Mouse (Mus musculus) layer of hippocampus, postnatal 36 days (tissue): Measurements from ENCODE around the gene Celsr2. TPM values are rescaled to one million over a fixed set of nuclear protein-coding genes. Genes with fewer than 3 reads are reported as not detected.
A peak's percentile ranks its signal among the peaks of the same experiment; 100 is the strongest.

Experiments
- DNase-seq, 2 experiments: peaks; one replicate each; pipeline ENCODE4 v3.0.0; 2022
- total RNA-seq, 2 experiments: library from RNA; stranded (reverse); gene quantifications; 2 replicates each; pipeline ENCODE4 v1.2.3; 2021

Gene Celsr2
- total RNA-seq, 2 experiments from 2014 or later = 178 to 190 TPM

DNA sequence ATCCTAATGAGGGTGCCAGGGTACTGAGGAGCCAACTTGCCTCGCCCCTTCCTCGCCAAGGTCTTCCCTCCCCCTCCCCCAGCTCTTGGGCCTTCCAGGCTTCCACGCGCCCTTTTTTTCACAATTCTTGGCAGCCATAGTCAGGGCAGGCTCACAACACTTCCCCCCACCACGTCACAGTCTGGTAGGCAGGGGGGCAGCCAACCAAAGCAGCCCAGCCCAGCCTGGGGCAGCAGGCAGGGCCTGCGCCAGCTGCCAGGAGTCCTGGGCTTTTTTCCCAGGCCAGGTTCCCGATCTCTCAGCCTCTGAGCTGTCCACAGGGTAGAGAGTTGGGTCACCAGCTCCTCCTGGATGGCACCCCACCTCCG lies 3.6 kb downstream of the Celsr2 start:
- DNase-seq = peak; percentile 55 to 70

DNA sequence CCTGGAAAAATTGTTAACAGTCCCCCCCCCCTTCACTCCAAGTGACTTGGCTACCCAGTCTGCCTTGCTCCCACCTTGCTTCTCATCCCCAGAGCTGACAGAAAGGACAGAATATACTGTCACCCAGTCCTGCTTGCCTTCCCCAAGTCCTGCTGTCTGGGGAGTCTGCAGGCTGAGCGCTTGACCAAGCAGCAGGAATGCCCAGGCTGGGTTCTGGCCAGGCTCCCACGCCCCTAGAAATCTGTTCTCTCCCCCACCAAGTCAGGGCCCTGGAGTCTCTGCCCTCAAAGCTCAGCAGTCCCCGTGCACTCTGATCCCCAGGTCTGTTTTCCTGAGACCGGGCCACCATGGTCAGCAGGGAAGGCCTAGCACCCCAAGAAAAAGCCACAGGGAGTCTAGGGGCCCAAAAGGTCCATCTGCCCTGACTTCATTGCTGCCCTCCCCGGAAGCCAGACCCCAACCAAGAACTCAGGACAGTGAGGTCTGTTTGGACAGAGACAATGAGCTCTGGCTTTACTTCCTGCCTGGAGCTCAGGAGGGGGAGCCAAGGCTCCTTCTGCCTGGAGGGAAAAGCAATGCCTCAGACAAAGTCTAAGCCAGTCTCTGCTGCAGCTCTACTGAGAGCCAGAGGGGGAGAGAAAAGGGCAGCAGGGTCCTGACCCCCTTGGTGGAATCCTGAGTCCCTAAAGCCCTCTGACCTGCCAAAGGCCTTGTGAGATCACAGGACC lies 4.2 kb downstream of the Celsr2 start:
- no peak for DNase-seq

DNA sequence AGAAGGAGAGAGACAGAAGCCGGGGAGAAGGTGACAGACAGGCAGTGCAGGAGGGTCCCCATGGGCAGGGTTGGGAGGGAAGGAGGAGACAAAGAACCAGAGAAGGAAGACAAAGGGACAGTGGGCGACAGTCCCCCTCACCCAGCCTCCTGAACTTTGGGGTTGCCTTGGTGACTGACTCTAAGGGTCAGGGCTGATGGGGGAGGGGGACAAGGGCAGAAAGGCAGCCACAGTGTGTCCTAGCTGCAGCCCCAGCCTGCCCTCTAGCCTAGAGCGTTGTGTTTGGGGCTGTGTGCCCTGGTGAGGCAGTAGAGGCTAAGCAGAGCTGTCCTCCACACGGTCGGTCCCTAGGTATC lies 5.0 kb downstream of the Celsr2 start:
- no peak for DNase-seq

DNA sequence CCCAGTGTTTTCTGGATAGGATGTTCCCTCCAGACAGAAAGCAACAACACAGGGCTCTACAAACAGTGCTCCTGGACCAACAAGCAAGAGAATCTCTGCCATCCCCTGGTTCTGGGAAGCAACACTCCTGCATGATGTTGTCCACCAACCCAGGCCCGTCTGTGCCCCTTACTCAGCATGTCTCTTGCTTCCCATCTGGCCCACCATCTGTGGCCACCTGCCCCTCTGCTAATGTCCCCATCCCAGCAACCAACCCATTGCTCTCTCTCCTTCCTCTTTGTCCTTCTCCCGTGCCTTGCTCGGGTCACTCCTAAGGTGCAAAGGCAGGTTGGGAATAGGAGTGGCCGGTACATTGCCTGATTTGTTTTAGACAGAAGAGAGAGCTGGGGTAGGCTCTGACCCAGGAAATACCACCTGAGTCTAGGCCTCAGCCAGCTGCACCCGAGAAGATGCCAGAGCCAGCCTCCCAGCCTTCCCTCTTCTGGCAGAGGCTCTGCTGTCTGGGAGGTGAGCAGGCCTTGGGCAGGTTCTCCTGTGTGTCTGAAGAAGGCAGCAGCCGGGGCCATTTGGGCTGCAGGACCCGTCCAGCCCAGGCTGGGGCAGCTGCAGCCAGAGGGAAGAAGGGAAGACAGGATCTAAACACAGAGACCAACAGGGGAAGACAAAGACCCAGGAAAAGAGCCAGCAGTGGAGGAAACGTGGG lies 5.5 kb downstream of the Celsr2 start:
- no peak for DNase-seq

DNA sequence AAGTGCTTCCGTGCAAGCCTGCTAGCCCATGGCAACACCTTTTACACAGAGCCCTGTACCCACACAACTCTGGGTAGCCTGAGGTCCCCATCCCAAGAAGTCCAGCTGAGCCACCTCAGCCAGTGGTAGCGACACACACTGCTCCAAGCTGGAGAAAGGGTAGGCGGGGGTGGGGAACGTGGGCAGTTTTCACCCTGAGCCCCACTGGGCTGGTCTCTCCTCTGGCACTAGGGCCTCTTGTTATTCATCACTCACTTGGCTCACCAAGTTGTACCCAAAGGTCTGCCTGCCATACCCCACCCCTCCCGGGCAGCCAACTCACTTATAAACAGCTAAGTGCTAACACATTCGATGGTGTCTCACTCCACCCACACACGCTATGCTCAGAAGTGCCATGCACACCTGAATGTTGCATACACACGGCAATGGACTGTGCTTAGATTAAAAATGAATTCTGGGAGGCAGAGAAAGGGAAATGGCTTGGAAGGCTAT lies 6.8 kb downstream of the Celsr2 start:
- DNase-seq = no peak

DNA sequence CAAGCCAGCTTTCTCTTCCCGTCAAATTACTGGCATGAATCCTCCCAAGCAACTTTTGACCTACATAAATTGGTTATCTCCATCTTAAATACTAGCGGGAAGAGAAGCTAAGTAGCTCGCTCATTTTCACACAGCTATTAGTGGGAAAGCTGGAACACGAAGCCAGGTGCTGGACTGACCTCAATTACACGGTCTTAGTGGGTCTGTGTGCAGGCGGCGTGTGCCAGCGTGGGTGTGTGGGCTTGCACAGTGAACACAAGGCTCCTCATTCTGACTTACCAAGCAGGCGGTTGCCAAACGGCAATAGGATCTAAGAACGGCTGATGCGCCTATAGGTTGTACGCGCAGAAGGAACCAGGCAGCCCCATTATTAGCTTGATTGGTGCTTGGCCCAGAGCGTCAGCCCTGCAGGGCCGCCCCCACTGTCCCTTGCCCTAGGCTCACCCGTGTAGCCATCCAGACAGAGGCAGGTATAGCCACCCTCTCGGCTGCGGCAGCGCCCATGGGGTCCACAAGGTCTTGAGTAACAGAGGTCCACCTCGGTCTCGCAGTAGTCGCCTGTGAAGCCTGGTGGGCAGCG lies 9.0 kb downstream of the Celsr2 start:
- DNase-seq = peak in 1 of 2 experiments; percentile 47

DNA sequence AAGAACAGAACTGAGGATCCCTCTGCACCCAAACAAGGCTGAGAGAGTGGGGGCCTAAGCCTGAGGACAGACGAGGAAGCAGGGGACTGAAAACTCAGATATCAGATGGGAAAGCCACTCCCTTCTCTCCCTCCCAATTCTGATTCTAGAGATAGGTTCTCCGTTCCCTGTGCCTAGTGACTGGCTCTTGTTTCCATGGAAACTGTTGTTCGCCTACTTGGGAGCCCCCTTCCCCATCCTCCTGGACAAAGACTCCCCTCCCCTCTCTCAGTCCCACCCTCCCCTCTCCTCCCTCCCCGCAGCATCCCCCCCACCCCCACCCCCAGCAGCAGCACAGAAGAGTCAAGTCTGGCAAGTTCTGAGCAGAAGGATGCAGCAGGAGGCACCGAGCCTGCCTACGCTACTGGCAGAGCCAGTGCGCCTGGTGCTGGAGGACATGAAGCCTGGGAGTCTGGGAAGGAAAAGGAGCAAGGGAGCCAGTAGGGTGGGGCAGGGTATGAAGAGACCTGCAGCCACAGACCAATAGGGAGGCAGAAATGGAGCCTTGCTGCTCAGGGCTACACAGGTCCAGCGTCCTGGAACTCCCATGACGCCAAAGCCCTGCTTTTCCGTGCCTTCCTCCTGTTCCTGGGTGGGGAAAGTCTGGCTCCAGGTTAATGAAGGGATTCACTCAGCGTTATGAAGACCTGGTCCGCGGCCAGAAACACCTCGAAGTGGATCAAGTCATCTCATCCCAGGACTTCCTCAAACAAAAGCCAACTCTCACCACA lies 9.6 kb downstream of the Celsr2 start:
- DNase-seq = peak; percentile 73 to 78

DNA sequence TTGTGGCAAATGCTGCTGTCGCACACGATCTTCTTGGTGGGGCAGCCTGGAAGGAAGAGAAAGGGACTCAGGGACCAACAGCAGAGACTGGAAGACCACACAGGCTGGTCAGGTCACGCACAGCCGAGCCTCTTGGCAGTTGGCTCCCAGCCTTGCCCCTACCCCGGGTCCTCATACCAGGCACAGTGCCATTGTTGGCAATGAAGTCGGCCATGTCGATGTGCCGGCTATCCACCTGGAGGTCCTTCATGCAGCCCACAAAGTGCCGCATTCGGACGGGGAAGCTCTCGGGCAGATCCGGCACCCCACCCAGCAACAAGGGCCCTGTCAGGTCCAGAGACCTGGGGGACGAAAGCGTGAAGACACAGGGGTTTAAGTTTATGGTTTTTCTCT lies 12.8 kb downstream of the Celsr2 start:
- no peak for DNase-seq

DNA sequence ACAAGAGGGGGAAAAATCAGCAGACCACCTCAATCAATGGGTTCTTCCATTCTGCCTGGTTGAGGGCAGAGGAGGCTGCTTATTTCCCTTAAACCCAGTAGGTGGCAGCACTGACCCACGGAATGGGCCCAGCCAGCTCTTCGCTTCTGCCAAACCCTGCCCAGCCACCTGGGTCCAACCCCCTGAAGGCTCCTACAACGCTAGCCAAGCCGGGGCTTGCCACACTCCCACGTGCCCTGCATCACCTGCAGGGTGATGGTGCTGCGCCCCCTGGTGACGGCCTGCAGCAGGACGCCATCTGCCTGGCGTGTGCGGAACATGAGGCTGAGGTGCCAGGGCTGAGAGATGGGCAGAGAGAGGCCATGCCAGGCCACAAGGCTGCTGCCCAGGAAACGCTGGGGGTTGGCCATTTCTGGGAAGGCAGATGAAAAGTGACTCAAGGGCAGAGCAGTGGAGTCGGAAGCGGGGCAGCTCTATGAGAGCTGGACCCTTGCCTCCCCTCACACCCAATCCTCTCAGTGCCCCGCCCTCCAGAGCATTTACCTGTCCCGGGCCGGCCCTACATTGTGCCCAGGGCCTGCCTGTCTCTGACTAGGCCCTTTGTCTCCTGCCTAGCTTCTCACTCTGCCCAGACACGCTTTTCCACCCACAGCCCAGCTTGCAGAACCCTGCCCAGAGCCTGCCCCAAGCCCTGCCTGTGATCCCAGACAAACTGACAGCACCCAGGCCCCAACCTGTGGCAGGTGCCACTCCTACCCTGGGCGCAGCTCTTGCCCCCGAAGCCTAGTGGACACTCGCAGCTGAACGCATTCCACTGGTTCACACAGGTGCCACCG lies 13.4 kb downstream of the Celsr2 start:
- peak; percentile 81 to 84 for DNase-seq

DNA sequence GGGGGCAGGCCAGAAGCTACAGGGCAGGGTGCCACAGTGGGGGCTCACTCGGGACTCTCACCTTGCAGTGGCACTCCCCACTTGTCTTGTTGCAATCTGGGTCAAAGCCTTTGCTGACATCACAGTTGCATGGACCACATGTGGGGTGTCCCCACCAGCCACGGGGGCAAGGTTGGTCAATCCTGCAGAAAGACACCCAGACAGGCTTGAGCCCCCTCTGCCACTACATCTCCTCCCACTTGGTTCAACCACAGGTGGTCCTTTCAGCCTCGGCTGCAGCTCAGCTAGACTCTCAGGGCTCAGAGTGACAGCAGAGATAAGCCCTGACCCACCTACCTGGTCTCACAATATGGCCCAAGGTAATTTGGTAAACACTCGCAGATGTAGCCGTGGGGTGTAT lies 14.9 kb downstream of the Celsr2 start:
- no peak for DNase-seq

DNA sequence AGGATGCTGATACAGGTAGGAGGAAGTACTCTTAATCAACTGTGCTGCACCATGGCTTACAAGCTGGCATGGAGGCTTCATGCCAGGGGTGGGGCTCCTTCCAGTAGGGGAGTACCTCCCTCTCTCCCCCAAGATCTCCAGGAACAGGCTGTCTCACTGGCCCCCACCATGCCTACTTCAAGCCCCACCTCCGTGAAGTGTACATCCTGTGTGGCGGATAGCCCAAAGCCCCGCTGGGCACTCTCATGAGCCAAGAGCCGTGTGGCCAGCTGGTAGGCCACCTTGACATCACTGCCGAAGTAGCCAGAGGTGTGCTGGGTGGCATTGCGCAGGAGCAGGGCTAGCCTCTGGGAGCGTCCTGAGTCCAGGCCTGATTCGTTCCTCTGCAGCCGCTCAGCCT lies 17.1 kb downstream of the Celsr2 start:
- no peak for DNase-seq

DNA sequence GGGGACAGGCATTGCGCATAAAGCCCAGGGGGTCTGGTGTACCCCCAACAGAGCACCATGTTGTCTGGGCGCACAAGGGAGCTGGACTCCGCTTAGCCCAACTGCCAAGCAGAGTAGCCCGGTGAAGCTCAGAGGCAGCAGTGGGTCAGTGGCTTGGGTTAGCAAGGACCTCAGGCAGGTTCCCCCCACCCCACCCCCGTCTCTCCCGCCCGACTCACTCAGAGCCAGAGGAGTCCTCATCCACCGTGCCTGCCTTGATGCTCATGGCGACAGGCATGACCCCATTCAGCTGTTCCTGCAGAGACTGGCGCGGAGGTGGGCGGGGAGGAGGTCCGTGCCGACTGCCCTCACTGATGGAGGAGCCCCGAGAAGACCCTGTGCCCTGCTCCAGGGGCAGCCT lies 22.6 kb downstream of the Celsr2 start:
- no peak for DNase-seq

DNA sequence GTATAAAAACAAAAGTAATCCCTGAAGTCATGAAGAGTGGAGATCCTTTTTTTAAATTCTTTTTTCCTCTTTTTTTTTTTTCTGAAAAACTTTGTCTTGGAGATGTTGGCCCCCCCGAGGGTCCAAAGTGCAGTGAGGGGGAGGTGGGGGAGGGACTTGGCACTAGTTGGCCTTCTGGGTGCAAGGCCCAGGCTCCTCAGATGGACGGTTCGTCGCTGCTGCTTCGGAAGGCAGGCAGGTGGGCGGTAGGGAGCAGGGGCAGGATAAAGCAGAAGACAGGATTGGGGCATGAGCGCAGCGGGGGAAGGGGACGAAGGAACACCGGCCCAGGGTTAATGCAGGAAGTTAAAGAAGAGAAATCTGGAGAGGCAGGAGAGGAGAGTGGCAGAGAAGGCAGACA lies 23.1 kb downstream of the Celsr2 start:
- DNase-seq = no peak

DNA sequence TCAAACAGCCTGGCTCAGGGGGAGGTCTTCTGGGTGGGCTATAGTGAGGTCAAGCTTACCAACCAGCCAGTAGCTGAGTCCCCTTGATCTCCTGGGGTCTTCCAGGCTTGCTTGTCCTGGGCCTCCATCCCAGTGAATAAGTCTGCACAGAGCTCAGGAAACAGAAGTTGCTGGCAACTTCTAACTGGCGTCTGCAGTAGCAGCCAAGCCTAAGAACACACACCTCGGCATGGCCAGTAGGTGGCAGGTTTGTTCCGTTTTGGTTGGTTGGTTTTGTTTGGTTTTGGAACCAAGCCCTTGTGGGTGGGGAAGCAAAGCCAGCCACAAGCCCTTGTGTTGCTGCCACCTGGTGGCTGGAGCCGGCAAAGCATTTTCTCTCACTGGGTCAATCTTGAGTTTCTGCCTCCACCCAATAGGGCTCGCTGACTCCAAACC lies 26.2 kb downstream of the Celsr2 start:
- peak; percentile 94 to 96 for DNase-seq

DNA sequence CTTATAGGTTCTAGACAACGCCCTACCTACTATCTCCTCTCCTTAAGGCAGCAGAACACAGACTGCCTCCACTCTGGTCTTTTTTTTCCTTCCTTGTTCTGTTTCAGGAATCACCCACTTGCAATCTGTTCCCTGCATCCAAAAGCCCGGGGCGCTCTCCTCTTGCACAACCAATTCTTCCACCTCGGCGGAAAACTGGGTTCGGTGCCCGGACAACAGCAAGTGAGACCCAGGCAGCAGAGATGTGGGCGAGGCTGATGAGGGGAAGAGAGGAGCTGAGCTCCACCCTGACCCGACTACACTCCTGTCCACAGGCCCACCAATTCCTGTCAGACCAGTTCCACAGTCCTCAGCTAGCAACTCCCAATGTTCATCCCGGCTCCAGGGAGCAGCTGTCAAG lies 29.2 kb downstream of the Celsr2 start:
- peak; percentile 53 to 68 for DNase-seq

DNA sequence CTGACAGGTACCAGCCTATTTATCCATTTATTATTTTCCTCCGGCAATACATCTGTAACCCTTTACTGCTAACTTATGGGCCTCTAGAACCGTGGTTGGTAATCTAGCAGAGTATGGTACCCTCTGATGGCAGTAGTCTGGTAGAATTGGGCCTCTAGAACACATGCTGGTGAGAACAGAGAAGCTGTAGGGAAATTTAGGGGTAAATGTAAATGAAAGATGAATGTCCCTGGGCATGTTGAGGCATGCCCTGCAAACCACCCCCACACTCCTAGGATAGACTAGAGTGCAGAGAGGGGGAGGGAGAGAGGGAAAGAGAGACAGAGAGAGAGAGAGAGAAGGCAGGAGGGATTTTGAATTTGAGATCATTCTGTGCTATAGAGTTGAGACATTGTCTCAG lies 30.9 kb downstream of the Celsr2 start:
- DNase-seq = no peak

DNA sequence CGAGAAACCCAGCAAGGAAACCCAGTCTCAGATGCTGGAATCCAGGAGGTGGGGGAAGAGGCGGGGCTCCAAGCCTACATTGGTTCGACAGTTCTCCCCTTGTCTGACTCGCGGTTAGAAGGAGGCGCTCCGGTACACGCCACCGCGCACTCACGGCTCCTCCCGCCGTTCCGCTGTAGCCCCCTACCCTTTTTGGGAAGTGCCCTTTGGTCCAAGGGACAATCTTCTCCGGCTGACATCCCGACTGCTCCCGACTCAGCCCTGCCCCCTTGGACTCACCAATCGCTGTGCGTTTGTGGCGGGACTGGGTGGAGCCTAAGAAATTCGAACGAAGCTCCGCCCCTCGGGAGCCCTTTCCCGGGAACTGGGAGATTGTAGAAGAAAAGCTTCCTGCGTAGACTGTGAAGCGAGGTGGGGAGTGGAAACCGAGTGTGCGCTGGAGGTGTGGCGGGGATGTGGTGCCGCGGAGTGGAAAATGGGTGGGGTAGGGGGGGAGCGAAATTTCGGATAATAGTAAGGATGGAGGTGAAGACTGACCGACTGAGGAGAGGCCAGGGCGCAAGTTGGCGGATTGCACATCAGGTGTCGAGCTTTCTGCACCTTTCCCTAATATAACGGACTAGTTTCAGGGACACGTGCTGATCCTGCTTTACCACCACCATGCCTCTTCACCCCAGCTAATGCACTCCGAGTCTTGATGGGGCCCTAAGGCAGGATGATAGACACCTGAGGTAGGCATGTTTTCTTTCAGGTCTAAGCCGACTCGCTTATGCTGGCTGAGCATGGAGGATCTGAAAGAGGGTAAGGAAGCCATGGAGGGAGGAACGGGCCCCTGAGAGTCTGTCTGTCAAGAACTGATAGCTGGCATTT lies 31.6 kb downstream of the Celsr2 start, which contains the start of gene Psrc1:
Gene Psrc1 (plus strand): TSS at position 355 of the 870 bp plus-strand sequence.
- peak; percentile 86 to 87 for DNase-seq

DNA sequence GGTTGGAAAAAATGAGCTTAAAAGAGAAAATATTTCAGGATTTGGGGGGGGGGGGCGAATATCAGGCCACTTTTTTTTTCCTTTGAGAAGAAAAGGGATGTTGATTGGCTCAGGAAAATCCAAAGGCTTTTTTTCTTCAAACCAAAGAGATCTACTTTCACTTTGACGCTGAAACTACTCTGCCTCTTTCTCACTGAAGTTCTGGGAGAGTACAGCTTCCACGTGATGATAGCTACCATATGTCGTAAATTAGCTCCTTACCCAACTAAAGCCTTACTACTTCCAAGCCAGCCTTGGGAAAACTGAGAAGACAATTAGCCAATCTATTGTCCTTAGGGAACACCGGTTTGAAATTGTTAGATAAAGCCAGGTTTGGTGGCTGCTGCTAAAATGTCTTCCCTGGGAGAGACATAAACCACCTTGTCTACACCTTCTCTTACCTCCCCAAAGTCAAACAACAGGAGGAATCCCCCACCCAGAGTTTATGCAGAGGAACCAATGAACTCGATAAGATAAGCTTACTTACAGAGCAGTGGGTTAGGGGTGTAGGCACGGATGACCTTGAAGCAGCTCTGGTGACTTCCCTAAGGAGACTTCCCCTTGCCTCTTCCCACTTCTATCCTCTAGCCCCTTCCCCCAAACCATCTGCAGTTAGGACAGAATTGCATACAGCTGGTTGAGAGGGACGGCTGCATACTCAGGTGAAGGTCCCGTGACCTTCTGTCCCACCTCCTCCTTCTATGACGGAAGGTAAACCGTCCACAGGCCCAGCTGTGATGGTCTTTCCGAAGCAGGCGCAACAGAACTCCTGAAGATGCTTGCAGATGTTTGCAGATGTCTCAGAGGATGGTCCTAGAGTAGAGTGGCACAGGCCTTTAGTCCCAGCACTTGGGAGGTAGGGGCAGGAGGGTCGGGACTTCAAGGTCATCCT lies 33.1 kb downstream of the Celsr2 start:
- no peak for DNase-seq

DNA sequence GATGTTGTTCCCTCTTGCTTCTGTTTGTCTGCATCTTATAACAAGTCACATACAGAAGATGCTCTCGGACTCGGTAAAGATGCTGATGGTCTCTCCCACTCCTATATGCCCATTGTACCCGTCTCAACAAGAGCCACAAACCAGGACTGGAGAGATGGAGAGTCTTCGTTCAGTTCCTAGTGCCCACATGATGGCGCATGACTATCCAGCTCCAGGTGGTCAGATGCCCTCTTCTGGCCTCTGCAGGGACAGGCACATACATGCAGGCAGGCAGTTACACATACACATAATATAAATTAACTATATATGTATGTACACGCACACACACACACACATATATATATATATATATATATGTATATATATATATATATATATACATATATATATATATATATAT lies 34.7 kb downstream of the Celsr2 start:
- no peak for DNase-seq
